Mouse (Mus musculus): ENCODE measurements around the gene Cops7a.

GRCm38 (mm10) chr6:124917518-124918330 is 47.6 kb downstream of the Cops7a start:
- TF ChIP-seq CTCF (IDR thresholded peaks at IDR 0.05; ENCODE audit: low read depth) (no peak), EP300 (IDR thresholded peaks at IDR 0.05; ENCODE audit: low read depth) (no peak; the same call in 1 of the 2 replicates)
